Mouse (Mus musculus) hematopoietic stem cell, adult 5-6 weeks (primary cell): ENCODE measurements around the gene Kit. TPM values are rescaled to one million over a fixed set of nuclear protein-coding genes. Genes with fewer than 3 reads are reported as not detected.

ENCODE experiments used
- ATAC-seq, 2 experiments: fragments of 125-278 bp in 1 of 2; replicated peaks in 1 of 2; 2 replicates each; pipeline ENCODE4 v1.8.0; 2016 to 2017; ENCODE audit warnings: inconsistent platforms in 2 of 2, mild to moderate bottlenecking in 2 of 2, moderate number of reproducible peaks in 2 of 2, low read depth in 1 of 2, moderate TSS enrichment in 1 of 2; ENCODE audit not compliant: low FRiP score in 2 of 2, poor library complexity in 2 of 2, severe bottlenecking in 2 of 2, insufficient read depth in 1 of 2, low TSS enrichment in 1 of 2
- total RNA-seq: library from RNA; stranded (forward); fragments of 172-1452, 232-1000 nt; gene quantifications from 2 replicates; pipeline ENCODE4 v1.2.3, GENCODE M21; 2017

Kit gene
- 247 and 253 TPM in 2 replicates for total RNA-seq

GRCm38 (mm10) chr5:75574852-75575566 lies at the start of gene Kit:
Gene Kit (plus strand): TSS chr5:75574916.
- ATAC-seq: peak; percentile 80 to 86

- ATAC-seq: no peak
Observed at GRCm38 (mm10) chr5:75536156-75536555, 38.6 kb upstream of the Kit start.

- ATAC-seq: no peak
Observed at GRCm38 (mm10) chr5:75537717-75538116, 37.0 kb upstream of the Kit start.

GRCm38 (mm10) chr5:75538458-75538857 lies 36.3 kb upstream of the Kit start:
- no peak for ATAC-seq

GRCm38 (mm10) chr5:75539098-75539497 lies 35.6 kb upstream of the Kit start:
- ATAC-seq: no peak

- ATAC-seq: no peak
Observed at GRCm38 (mm10) chr5:75543757-75544156, 31.0 kb upstream of the Kit start.

- ATAC-seq: 0 out of 4 replicates have a peak, but pooled peaks of 1 of the 2 experiments have one; percentile 13
Observed at GRCm38 (mm10) chr5:75544472-75545264, 30.0 kb upstream of the Kit start.

- no peak for ATAC-seq
Observed at GRCm38 (mm10) chr5:75545265-75545643, 29.5 kb upstream of the Kit start.

GRCm38 (mm10) chr5:75553021-75553420 lies 21.7 kb upstream of the Kit start:
- no peak for ATAC-seq

- no peak for ATAC-seq
Observed at GRCm38 (mm10) chr5:75557636-75558035, 17.1 kb upstream of the Kit start.

- no peak for ATAC-seq
Observed at GRCm38 (mm10) chr5:75559291-75559690, 15.4 kb upstream of the Kit start.

- no peak for ATAC-seq
Observed at GRCm38 (mm10) chr5:75561231-75561630, 13.5 kb upstream of the Kit start.

- ATAC-seq: no peak
Observed at GRCm38 (mm10) chr5:75574151-75574851, 415 bp upstream of the Kit start.

GRCm38 (mm10) chr5:75575567-75576515 lies 1.1 kb downstream of the Kit start:
- peak; percentile 61 to 70 for ATAC-seq

GRCm38 (mm10) chr5:75576741-75577140 lies 2.0 kb downstream of the Kit start:
- no peak for ATAC-seq

- no peak for ATAC-seq
Observed at GRCm38 (mm10) chr5:75578141-75578540, 3.4 kb downstream of the Kit start.

GRCm38 (mm10) chr5:75579244-75579643 lies 4.5 kb downstream of the Kit start:
- no peak for ATAC-seq
